Mouse (Mus musculus): Measurements from ENCODE around the gene Olfr798. TPM values are rescaled to one million over a fixed set of nuclear protein-coding genes. Genes with fewer than 3 reads are reported as not detected.

Gene Olfr798
- not detected in 2 replicates for polyA plus RNA-seq (2015; fragmentation: Nextera tagmentation; extraction: Ambion mirVana)

GRCm38 (mm10) chr10:129627834-129628233, at the start of gene Olfr798:
Gene Olfr798 (minus strand): TSS chr10:129627934.
- H3K36me3 ChIP-seq: no peaks in the 10 kb centered on the region
- no peaks in the 10 kb centered on the region for H3K9me3 ChIP-seq
- H3K27me3 ChIP-seq (replicated peaks): no peaks in the 10 kb centered on the region
- no peak within 1 kb of the TSS for H3K4me2 ChIP-seq
- ATAC-seq (ENCODE audit: insufficient read depth, low FRiP score, low read depth): no peak
- H3K9ac ChIP-seq: no peak within 1 kb of the TSS
- no peak within 1 kb of the TSS for H3K27ac ChIP-seq
- no peak within 1 kb of the TSS for H3K4me3 ChIP-seq (replicated peaks)
- H3K4me1 ChIP-seq: no peaks in the 10 kb centered on the region
- 79% methylated on average over 1 of the region's 1 CpGs for WGBS

GRCm38 (mm10) chr10:129673765-129674164, 46.0 kb upstream of the Olfr798 start, which contains the start of gene Olfr801:
Gene Olfr801 (minus strand): TSS chr10:129673865.
- no peaks in the 10 kb centered on the region for H3K36me3 ChIP-seq
- no peak within 1 kb of the TSS for H3K4me2 ChIP-seq
- WGBS: 49% methylated on average over 1 of the region's 1 CpGs
- H3K27me3 ChIP-seq (replicated peaks): no peaks in the 10 kb centered on the region
- no peak within 1 kb of the TSS for H3K4me3 ChIP-seq (replicated peaks)
- ATAC-seq (ENCODE audit: insufficient read depth, low FRiP score, low read depth): no peak
- H3K4me1 ChIP-seq: no peaks in the 10 kb centered on the region
- no peak within 1 kb of the TSS for H3K9ac ChIP-seq
- no peaks in the 10 kb centered on the region for H3K9me3 ChIP-seq
- no peak within 1 kb of the TSS for H3K27ac ChIP-seq

- ATAC-seq (ENCODE audit: insufficient read depth, low FRiP score, low read depth): no peak
- no peaks in the 10 kb centered on the region for H3K27me3 ChIP-seq (replicated peaks)
- no peak within 1 kb of the TSS for H3K4me2 ChIP-seq
- H3K36me3 ChIP-seq: no peaks in the 10 kb centered on the region
- no peak within 1 kb of the TSS for H3K4me3 ChIP-seq (replicated peaks)
- H3K4me1 ChIP-seq: no peaks in the 10 kb centered on the region
- no peak within 1 kb of the TSS for H3K27ac ChIP-seq
- H3K9ac ChIP-seq: no peak within 1 kb of the TSS
- no peaks in the 10 kb centered on the region for H3K9me3 ChIP-seq
Observed at GRCm38 (mm10) chr10:129657394-129657793, 29.7 kb upstream of the Olfr798 start, which contains the start of gene Olfr800. Gene Olfr800 (plus strand): TSS chr10:129657694.

- H3K27me3 ChIP-seq (replicated peaks): no peaks in the 10 kb centered on the region
- 70% methylated on average over 1 of the region's 1 CpGs for WGBS
- no peak overlapping the region for H3K27ac ChIP-seq
- no peak overlapping the region for H3K4me2 ChIP-seq
- H3K4me1 ChIP-seq: no peaks in the 10 kb centered on the region
- ATAC-seq (ENCODE audit: insufficient read depth, low FRiP score, low read depth): no peak
- H3K9ac ChIP-seq: no peak overlapping the region
- H3K9me3 ChIP-seq: no peaks in the 10 kb centered on the region
- H3K36me3 ChIP-seq: no peaks in the 10 kb centered on the region
- no peak overlapping the region for H3K4me3 ChIP-seq (replicated peaks)
Observed at GRCm38 (mm10) chr10:129651763-129652162, 24.0 kb upstream of the Olfr798 start.

- Histone ChIP-seq H3K27ac (no peak within 1 kb of the TSS), H3K27me3 (replicated peaks) (no peaks in the 10 kb centered on the region), H3K9ac (no peak within 1 kb of the TSS), H3K4me3 (replicated peaks) (no peak within 1 kb of the TSS), H3K4me1 (no peaks in the 10 kb centered on the region), H3K4me2 (no peak within 1 kb of the TSS), H3K9me3 (no peaks in the 10 kb centered on the region), H3K36me3 (no peaks in the 10 kb centered on the region)
- WGBS: 24% methylated on average over 1 of the region's 1 CpGs
- no peak for ATAC-seq (ENCODE audit: insufficient read depth, low FRiP score, low read depth)
Observed at GRCm38 (mm10) chr10:129637184-129637583, 9.4 kb upstream of the Olfr798 start, which contains the start of gene Olfr799. Gene Olfr799 (plus strand): TSS chr10:129637484.

- no peak overlapping the region for H3K4me2 ChIP-seq
- H3K36me3 ChIP-seq: no peaks in the 10 kb centered on the region
- no peaks in the 10 kb centered on the region for H3K27me3 ChIP-seq (replicated peaks)
- ATAC-seq (ENCODE audit: insufficient read depth, low FRiP score, low read depth): no peak
- H3K9ac ChIP-seq: no peak overlapping the region
- no peaks in the 10 kb centered on the region for H3K9me3 ChIP-seq
- H3K4me3 ChIP-seq (replicated peaks): no peak overlapping the region
- H3K4me1 ChIP-seq: no peaks in the 10 kb centered on the region
- no peak overlapping the region for H3K27ac ChIP-seq
Observed at GRCm38 (mm10) chr10:129623251-129623650, 4.5 kb downstream of the Olfr798 start.

GRCm38 (mm10) chr10:129621724-129622123, 6.0 kb downstream of the Olfr798 start:
- H3K36me3 ChIP-seq: no peaks in the 10 kb centered on the region
- no peaks in the 10 kb centered on the region for H3K4me1 ChIP-seq
- WGBS: 11% methylated on average over 1 of the region's 1 CpGs
- H3K9me3 ChIP-seq: no peaks in the 10 kb centered on the region
- no peak overlapping the region for H3K9ac ChIP-seq
- no peak for ATAC-seq (ENCODE audit: insufficient read depth, low FRiP score, low read depth)
- H3K27ac ChIP-seq: no peak overlapping the region
- no peak overlapping the region for H3K4me2 ChIP-seq
- no peaks in the 10 kb centered on the region for H3K27me3 ChIP-seq (replicated peaks)
- no peak overlapping the region for H3K4me3 ChIP-seq (replicated peaks)

- Histone ChIP-seq H3K9me3 (no peaks in the 10 kb centered on the region), H3K4me1 (no peaks in the 10 kb centered on the region), H3K9ac (no peak within 1 kb of the TSS), H3K27me3 (replicated peaks) (no peaks in the 10 kb centered on the region), H3K4me2 (no peak within 1 kb of the TSS), H3K36me3 (no peaks in the 10 kb centered on the region), H3K27ac (no peak within 1 kb of the TSS), H3K4me3 (replicated peaks) (no peak within 1 kb of the TSS)
- 92% methylated on average over 1 of the region's 1 CpGs for WGBS
- no peak for ATAC-seq (ENCODE audit: insufficient read depth, low FRiP score, low read depth)
Observed at GRCm38 (mm10) chr10:129612470-129612869, 15.3 kb downstream of the Olfr798 start, which contains the start of gene Olfr796. Gene Olfr796 (minus strand): TSS chr10:129612570.

GRCm38 (mm10) chr10:129577066-129577465, 50.7 kb downstream of the Olfr798 start:
- Histone ChIP-seq H3K9ac (no peak overlapping the region), H3K9me3 (no peaks in the 10 kb centered on the region), H3K4me2 (no peak overlapping the region), H3K36me3 (no peaks in the 10 kb centered on the region), H3K4me3 (replicated peaks) (no peak overlapping the region), H3K27me3 (replicated peaks) (no peaks in the 10 kb centered on the region), H3K27ac (no peak overlapping the region), H3K4me1 (no peaks in the 10 kb centered on the region)
- WGBS: 63% methylated on average over 1 of the region's 1 CpGs
- ATAC-seq (ENCODE audit: insufficient read depth, low FRiP score, low read depth): no peak

Small RNA genes within 50 kb of the gene (microRNA-seq; reads per million reads assigned to microRNA genes)
- gene Gm23252: not detected

Other genes with a start within 250 kb of the Olfr798 start
- 0.09 TPM in 1 of 2 replicates, not detected in the other for gene Olfr784, start 243.9 kb downstream of the Olfr798 start, polyA plus RNA-seq (2015; fragmentation: Nextera tagmentation; extraction: Ambion mirVana)
- gene Olfr785, start 222.5 kb downstream of the Olfr798 start, polyA plus RNA-seq (2015; fragmentation: Nextera tagmentation; extraction: Ambion mirVana): not detected in 2 replicates
- not detected in 2 replicates for gene Olfr786, start 200.6 kb downstream of the Olfr798 start, polyA plus RNA-seq (2015; fragmentation: Nextera tagmentation; extraction: Ambion mirVana)
- gene Olfr787, start 166.1 kb downstream of the Olfr798 start, polyA plus RNA-seq (2015; fragmentation: Nextera tagmentation; extraction: Ambion mirVana): not detected in 2 replicates
- not detected in 2 replicates for gene Olfr788, start 156.9 kb downstream of the Olfr798 start, polyA plus RNA-seq (2015; fragmentation: Nextera tagmentation; extraction: Ambion mirVana)
- not detected in 2 replicates for gene Olfr789, start 143.2 kb downstream of the Olfr798 start, polyA plus RNA-seq (2015; fragmentation: Nextera tagmentation; extraction: Ambion mirVana)
- not detected in 2 replicates for gene Olfr790, start 129.4 kb downstream of the Olfr798 start, polyA plus RNA-seq (2015; fragmentation: Nextera tagmentation; extraction: Ambion mirVana)
- gene Olfr791, start 106.1 kb downstream of the Olfr798 start, polyA plus RNA-seq (2015; fragmentation: Nextera tagmentation; extraction: Ambion mirVana): not detected in 2 replicates
- gene Olfr792, start 88.8 kb downstream of the Olfr798 start, polyA plus RNA-seq (2015; fragmentation: Nextera tagmentation; extraction: Ambion mirVana): not detected in 2 replicates
- gene Olfr794, start 60.3 kb downstream of the Olfr798 start, polyA plus RNA-seq (2015; fragmentation: Nextera tagmentation; extraction: Ambion mirVana): not detected in 2 replicates
- not detected in 2 replicates for gene Olfr796, start 15.4 kb downstream of the Olfr798 start, polyA plus RNA-seq (2015; fragmentation: Nextera tagmentation; extraction: Ambion mirVana)
- gene Olfr799, start 9.6 kb upstream of the Olfr798 start, polyA plus RNA-seq (2015; fragmentation: Nextera tagmentation; extraction: Ambion mirVana): not detected in 2 replicates
- not detected in 2 replicates for gene Olfr800, start 29.8 kb upstream of the Olfr798 start, polyA plus RNA-seq (2015; fragmentation: Nextera tagmentation; extraction: Ambion mirVana)
- gene Olfr801, start 45.9 kb upstream of the Olfr798 start, polyA plus RNA-seq (2015; fragmentation: Nextera tagmentation; extraction: Ambion mirVana): not detected in 2 replicates
- not detected in 2 replicates for gene Olfr802, start 60.2 kb upstream of the Olfr798 start, polyA plus RNA-seq (2015; fragmentation: Nextera tagmentation; extraction: Ambion mirVana)
- not detected in 2 replicates for gene Olfr803, start 66.4 kb upstream of the Olfr798 start, polyA plus RNA-seq (2015; fragmentation: Nextera tagmentation; extraction: Ambion mirVana)
- not detected in 2 replicates for gene Olfr804, start 75.3 kb upstream of the Olfr798 start, polyA plus RNA-seq (2015; fragmentation: Nextera tagmentation; extraction: Ambion mirVana)
- gene Olfr805, start 101.4 kb upstream of the Olfr798 start, polyA plus RNA-seq (2015; fragmentation: Nextera tagmentation; extraction: Ambion mirVana): not detected in 2 replicates
- gene Olfr806, start 114.0 kb upstream of the Olfr798 start, polyA plus RNA-seq (2015; fragmentation: Nextera tagmentation; extraction: Ambion mirVana): not detected in 2 replicates
- gene Olfr807, start 129.9 kb upstream of the Olfr798 start, polyA plus RNA-seq (2015; fragmentation: Nextera tagmentation; extraction: Ambion mirVana): not detected in 2 replicates
- gene Olfr808, start 137.5 kb upstream of the Olfr798 start, polyA plus RNA-seq (2015; fragmentation: Nextera tagmentation; extraction: Ambion mirVana): not detected in 2 replicates
- not detected in 2 replicates for gene Olfr809, start 146.7 kb upstream of the Olfr798 start, polyA plus RNA-seq (2015; fragmentation: Nextera tagmentation; extraction: Ambion mirVana)
- not detected in 2 replicates for gene Olfr810, start 167.0 kb upstream of the Olfr798 start, polyA plus RNA-seq (2015; fragmentation: Nextera tagmentation; extraction: Ambion mirVana)
- gene Olfr811, start 176.5 kb upstream of the Olfr798 start, polyA plus RNA-seq (2015; fragmentation: Nextera tagmentation; extraction: Ambion mirVana): not detected in 2 replicates
- gene Olfr812, start 218.2 kb upstream of the Olfr798 start, polyA plus RNA-seq (2015; fragmentation: Nextera tagmentation; extraction: Ambion mirVana): not detected in 2 replicates
- gene Olfr813, start 227.4 kb upstream of the Olfr798 start, polyA plus RNA-seq (2015; fragmentation: Nextera tagmentation; extraction: Ambion mirVana): not detected in 2 replicates